Mouse (Mus musculus): Measurements from ENCODE around the gene Bicc1.

The Bicc1 gene

DNA sequence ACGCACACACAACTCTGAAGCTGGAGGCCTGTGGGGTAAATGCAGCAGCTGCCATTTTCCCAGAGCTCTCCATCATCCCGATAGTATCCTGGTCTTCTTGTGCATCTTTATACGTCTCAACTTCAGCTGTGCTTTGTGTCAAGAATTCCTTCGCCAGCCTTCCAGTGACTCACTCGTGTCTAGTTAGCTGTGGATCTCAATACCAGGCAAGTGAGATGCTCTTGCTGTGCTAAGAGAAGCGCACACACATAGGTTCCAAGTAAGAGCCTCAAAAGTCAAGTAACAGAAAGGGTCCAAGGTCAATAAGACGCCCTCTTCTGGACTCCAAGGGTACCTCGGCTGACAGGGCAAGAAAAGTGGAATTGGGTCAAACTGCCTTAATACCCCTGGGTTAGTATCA is 37.0 kb downstream of the Bicc1 start:
- no peak for DNase-seq (ENCODE audit: low spot score)

GRCm38 (mm10) chr10:71120769-71121165 is 38.7 kb downstream of the Bicc1 start:
- no peak for DNase-seq (ENCODE audit: low spot score)

- no peak for DNase-seq (ENCODE audit: low spot score)
Measured at GRCm38 (mm10) chr10:71120121-71120768, 39.3 kb downstream of the Bicc1 start.

- DNase-seq (ENCODE audit: low spot score), result no peak
Measured at GRCm38 (mm10) chr10:71119120-71119847, 40.2 kb downstream of the Bicc1 start.

- DNase-seq (ENCODE audit: low spot score), result no peak
Measured at GRCm38 (mm10) chr10:71117766-71118165, 41.7 kb downstream of the Bicc1 start.

DNA sequence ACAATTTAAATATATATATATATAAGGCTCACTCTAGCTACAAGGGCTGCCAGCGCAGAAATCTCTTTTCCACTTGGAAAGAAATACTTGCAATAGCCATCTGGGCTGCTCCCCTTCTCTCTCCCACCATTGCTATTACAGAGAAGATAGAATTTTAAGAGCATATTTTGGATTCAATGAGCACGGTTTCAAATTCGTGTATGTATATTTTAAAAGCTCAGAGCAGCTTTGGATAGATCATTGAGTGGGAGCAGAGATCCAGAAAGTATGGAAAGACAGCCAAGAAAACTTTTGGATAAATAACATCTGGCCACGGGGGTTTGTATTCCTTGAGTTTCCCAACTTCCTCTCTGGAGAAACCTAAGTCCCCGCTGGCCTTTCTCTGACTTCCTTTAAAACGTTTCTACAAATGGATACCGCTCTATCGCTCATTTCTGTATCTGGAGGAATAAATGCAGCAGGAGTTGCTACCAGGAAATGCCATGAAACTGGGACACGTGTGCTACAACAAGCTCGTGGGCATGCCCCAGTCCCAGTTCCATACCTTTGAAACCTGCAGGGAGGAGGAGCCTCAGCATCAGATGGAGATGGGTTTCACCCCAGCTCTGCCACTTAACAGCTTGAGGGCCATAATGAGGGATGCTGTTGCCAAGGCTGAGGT is 45.1 kb downstream of the Bicc1 start:
- no peak for DNase-seq (ENCODE audit: low spot score)

DNA sequence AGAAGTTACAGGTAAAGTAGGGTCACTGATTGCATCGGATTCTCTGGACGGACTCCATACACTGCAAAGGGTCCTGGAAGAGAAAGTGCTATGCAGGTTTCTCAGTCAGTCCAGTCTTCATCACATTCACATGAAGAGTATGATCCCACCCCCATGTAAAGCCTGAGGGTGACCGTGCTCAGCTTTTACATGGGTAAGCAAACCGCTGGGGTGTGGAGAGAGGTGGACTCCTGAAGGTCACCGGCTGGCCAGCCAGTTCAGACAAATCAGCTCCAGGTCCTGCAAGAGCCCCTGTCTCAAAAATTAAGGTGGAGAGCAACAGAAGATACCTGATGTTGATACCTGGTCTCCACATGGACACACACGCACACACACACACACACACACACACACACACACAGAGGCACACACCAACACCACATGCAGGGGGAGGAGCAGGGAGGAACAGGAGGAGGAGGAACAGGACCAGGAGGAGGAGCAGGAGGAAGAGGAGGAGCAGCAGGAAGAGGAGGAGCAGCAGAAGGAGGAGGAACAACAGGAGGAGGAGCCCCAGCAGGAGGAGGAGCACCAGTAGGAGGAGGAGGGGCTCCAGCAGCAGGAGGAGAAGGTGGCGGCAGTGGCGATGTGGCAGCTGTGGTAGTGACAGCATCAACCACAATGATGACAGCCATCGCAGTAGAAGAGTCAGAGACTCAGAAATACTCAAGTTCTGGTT is 52.9 kb downstream of the Bicc1 start:
- DNase-seq (ENCODE audit: low spot score), result no peak

DNA sequence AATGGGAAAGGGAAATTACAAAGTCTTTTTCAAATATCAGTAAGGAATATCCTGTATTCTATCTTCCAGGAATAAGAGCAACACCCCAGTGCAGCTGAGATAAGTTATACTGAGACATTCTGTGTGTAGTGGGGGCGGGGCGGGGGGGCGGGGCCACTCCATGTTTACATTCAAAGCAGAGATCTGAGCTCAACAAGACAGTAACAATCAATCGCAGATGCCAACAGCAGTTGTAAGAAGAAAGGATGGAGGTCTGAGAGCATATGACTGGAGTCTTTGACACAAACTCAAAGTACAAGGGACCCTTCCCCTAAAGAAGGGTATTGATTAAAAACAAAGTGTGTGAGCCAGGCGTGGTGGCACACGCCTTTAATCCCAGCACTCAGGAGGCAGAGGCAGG is 54.7 kb downstream of the Bicc1 start:
- no peak for DNase-seq (ENCODE audit: low spot score)

DNA sequence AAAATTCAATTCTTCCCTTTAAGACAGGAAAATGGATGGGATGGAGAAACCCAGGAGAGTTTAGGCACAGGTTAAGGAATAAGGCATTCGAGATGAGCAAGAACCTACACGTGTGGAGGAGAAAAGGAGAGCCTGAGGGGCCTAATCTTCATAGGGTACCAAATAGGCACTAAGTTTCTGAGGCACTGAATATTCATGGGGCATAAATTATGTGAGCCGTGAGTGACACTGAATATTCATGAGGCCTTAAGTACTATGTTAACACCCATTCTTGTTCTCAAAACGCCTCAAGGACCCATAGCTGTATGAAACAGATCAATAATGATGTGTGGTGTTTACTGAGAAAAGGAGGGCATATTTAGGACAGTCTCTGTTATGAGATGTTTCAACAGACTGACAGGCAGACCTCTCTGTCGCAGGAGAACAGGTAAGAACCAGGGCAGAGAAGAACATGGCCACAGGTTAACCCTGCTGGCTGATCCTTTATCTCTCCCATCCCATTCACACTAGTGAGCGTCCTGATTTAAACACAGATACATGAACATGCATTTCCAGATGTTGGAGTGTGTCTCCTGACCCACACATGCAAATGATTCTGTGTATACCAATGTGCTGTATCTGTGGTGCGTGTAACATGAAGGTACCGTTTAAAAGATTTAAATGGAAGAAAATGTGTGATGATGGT is 58.5 kb downstream of the Bicc1 start:
- DNase-seq (ENCODE audit: low spot score), result no peak

- DNase-seq (ENCODE audit: low spot score), result no peak
Measured at GRCm38 (mm10) chr10:71094707-71095254, 64.7 kb downstream of the Bicc1 start.

DNA sequence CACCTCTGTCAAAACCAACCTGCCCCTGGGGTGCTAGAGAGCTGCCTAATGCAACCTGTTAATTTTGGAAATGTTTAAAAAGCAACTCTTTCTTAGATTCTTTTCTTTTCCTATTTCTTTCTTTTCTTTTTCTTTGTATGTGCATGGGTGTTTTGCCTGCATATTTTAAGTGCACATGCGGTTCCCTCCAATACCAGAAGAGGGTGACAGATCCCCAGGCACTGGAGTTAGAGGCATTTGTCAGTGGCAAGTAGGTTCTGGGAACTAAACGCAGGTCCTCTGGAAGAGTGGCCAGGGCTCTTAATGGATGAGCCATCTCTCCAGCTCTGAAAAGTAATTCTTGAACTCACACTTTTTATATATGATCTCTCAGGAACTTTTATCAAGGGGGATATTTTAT is 66.2 kb downstream of the Bicc1 start:
- DNase-seq (ENCODE audit: low spot score), result no peak

DNA sequence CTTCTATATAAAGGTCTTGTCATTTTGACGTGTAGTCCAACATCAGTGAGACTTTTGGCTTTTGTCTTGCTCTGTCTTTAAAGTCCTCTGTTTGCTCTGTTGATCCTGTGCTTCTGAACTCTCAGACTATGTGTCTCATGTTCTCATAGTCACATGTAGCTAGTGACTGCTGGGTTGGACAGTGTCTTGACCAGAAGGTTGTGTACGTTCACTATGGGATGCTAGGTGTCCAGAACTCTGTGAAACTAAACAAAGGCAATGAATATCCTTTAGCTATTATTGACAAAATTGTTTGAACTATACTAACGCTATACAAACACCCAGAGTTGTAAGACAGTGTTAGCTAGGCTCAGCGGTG is 72.2 kb downstream of the Bicc1 start:
- DNase-seq (ENCODE audit: low spot score), result no peak

GRCm38 (mm10) chr10:71086571-71087358 is 72.7 kb downstream of the Bicc1 start:
- DNase-seq (ENCODE audit: low spot score), result no peak

DNA sequence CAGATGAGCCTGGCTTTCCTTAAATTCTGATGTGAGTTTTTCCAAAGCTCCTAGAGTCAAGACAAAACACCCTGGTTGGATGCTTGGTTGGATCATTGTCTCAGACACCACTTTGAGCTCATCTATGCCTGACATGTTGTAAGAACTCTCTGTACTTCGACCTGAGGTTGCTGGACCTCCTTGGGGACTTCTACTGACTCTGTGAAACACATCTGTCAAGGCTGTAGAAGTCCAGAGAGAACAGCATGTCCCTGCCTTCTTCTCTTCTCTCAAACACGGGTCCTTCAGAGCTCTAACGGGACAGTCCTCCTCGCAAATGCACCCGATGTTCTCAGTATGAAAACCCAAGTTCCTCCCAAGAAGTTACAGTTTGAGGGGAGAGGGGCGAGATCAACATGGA is 76.5 kb downstream of the Bicc1 start:
- no peak for DNase-seq (ENCODE audit: low spot score)

DNA sequence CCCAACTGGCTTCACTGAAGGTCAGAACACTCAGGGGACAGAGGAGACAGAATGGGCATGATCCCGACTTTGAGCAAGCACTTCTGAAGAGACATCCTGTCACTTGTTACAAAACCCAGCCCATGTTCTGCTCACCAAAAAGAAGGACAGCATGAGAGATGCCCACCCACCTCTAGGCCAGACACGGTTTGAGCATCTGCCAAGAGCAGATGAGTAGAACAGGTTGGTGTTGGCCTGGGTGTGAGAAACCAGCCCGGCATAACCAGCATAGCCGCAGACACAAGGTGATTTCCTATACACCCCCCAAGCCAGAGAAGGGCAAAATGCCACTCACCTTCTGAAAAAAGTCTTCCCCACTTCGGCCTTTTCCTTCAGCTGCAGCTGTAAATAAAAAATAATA is 80.6 kb downstream of the Bicc1 start:
- no peak for DNase-seq (ENCODE audit: low spot score)

GRCm38 (mm10) chr10:71065009-71065408 is 94.5 kb downstream of the Bicc1 start:
- DNase-seq (ENCODE audit: low spot score), result no peak

DNA sequence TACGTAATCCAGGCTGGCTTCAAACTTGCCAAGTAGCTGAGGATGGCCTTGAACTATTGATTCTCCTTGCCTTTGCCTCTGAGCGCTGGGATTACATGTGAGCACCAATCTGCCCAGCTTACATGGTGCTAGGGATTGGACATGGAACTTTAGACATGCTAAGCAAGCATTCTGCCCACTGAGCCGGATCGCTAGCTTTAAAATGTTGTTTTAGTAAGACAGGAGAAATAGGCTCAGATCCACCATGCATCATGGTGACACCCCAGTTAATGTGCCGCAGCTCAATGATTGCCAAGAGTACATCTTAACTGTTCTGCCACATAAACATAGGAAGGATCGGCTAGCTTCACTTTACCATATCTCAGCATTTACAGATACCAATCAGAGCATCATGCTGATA is 94.9 kb downstream of the Bicc1 start:
- no peak for DNase-seq (ENCODE audit: low spot score)

DNA sequence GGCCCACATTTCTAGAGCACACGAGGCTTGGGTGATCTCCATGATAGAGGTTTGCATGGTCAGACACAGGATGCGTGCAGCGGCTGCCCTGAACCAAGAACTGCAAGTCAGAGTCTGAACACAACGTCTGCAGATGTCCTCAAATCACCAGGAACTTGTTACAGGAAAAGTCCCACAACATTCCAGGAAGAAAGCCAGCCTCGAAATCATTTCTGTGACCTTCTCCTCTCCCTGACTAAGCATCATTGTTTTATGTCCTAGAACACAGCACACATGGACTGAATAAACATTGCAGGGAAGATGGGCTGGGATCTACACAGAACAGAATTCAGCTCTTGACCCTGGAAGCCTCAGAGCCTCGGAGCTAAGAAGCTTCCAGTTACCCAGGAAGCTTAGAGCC is 97.3 kb downstream of the Bicc1 start:
- no peak for DNase-seq (ENCODE audit: low spot score)

DNA sequence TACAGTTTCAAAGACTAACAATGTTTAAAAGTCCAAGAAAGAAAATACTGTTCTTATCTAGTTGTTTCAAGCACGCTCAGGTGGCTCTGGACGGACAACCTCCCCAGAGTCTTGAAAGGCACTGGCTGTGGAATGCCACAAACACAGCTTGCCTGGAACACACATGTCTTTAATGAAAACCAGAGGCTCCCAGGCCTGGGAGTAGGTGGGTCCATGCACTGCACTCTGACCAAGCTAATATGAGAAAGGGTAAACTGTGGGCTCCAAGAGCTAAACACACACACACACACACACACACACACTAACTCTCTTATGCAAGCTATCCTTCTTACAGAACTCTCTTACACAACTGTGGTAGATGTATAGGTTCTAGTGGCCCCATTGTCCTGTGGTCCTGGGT is 99.2 kb downstream of the Bicc1 start:
- DNase-seq (ENCODE audit: low spot score), result no peak

GRCm38 (mm10) chr10:71058616-71059247 is 100.8 kb downstream of the Bicc1 start:
- DNase-seq (ENCODE audit: low spot score), result peak; percentile 53

DNA sequence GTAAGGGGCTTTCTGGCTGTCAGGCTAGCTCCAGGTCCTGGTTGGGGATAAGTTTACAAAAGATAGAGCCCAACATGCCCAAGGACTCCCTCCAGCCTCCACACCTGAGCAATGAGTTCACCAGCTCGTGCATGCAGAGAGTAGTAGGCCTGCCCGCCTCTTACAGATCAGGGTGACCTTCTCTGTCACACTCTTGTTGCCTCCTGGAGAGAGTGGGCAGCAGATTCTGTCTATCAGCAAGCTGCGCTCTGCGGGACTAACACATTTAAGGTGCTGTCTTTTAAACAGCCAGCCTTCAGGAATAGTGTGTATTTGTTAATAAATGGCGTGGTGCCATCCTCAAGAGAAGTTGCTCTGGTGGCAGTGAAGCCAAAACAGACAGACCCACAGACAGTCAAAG is 101.4 kb downstream of the Bicc1 start:
- DNase-seq (ENCODE audit: low spot score), result no peak
